Mouse (Mus musculus): ENCODE data around the gene BC035044.
"Not testable (repeated sequence)": the region's sequence is repeated elsewhere in the genome, so short reads cannot be mapped to it uniquely, and the experiment has no call there.

The BC035044 gene

DNA sequence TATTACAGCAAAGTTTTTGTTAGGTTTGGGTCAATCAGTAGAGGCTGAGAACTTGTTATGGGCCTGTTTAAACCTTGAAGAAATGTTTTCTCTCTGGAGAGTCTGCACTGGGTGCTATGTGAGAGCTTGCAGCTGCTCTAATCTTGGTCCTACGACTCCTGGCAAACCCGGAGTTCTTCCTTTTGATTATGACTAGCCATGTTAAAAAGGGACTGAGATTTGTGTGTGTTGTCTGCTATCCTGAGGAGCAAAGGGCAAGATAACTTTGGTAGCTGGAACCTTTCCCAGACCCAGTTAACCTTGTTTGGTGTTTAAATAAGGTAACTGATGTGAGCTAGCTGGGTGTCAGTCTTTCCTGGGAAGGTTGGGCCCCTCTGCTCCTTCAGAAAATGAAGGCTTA is 40.3 kb downstream of the BC035044 start:
- no peak for DNase-seq (ENCODE audit: low spot score in 2 of 2)

DNA sequence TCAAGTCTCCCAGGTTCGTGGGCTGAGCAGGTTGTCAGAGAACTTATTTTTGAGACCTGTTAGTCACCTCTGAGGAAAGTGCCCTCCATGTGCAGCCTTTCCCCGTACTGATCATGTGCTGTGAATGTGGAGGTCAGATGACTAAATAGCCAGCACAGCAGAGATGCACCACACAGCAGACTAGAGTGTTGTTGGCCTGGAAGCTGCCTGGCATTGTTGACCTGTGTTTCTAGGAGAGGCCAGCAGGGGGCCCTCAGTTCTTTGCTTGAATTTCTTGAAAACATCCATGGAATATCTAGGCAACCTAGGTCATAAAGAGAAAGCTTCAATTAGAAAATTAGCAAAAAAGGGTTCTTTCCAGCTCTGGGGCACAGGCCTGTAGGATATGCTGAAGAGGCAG is 41.0 kb downstream of the BC035044 start:
- DNase-seq (ENCODE audit: low spot score in 2 of 2) = peak in 1 of 2 experiments; percentile 58

DNA sequence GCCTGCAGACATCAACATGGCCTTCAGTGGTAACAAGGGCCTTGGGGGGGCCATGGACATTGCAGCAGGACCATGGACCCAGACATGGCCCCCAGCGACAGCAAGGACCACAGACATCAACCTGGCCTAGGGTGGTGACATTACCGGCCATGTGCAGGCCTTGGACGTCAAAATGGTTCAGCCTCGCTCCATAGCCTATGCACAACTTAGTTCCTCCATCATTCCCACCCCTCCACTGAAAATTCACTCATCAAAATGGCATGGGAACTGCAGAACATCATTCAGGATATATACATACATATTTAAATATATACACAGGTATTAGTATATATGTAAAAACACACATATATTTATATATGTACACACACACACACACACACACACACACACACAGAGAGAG is 43.5 kb downstream of the BC035044 start:
- no peak for DNase-seq (ENCODE audit: low spot score in 2 of 2)

DNA sequence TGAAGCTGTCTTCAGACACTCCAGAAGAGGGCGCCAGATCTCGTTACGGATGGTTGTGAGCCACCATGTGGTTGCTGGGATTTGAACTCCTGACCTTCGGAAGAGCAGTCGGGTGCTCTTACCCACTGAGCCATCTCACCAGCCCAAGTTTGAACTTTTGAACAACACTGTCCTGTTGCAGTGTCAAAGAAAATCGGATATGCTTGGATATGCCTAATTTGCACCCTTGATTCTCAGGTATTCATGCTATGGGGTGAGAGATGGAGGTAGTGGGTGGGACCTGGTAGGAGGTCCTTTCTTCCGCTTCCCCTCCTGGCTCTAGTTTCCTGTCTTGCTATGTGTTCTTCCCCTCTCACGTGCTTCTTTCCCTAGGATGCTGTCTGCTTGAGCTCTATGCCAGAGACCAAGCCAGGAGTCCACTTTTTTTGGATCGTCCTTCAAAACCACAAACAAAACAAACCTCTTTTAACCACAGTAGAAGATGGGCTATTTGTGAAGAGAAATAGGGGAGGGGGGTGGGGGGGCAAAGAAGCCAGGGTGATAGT is 44.9 kb downstream of the BC035044 start:
- no peak for DNase-seq (ENCODE audit: low spot score in 2 of 2)

DNA sequence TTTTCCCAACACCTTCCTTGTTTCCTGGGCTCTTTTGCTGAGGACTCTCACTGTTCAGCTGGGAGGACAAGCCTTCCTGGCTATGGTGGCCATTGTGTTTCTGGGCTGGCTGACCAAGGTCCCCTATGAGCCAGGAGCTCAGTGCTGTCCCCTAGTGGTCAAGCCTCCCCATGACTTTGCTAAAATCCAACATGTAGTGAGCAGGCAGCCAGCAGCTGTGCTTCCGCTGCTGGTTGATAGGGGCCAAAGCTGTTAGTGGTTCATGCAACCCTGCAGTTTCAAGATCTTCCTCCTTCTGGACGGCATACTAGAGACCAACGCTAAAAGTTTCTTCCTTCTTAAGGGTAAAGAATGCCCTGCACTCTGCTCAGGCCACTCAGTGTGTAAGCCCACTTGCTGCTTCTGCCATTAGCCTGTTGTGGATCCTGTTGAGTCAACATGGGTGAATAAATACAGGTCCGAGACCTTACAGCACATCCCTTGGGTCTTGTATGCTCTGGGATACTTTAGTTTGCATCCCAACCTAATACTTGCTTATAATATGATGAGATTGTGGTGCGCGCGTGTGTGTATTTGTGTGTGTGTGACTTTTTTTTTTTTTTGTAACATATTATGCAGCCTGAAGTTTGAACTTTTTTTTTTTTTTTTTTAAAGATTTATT is 45.5 kb downstream of the BC035044 start:
- peak; percentile 81 to 90 for DNase-seq (ENCODE audit: low spot score in 2 of 2)

DNA sequence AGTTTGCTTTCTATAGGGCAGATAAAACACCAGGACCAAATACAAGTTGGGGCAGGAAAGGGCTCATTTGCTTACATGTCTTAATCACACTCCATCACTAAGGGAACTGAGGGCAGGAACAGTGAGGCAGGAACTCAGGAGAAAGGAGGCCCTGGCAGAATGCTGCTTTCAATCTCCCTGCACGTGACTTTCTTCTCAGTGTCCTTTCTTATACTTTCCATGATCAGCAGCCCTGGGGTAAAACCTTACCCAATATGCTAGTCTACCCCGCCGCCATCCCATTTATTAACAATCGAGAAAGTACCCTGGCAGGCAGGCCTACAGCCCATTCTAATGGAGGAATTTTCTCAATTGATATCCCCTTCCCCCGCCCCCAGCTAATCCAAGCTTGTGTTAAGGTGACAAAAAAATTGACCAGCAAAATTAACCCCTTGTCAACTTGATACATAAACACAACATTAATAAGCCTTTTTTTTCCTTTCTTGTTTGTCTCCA is 46.3 kb downstream of the BC035044 start:
- DNase-seq (ENCODE audit: low spot score in 2 of 2) = no peak

DNA sequence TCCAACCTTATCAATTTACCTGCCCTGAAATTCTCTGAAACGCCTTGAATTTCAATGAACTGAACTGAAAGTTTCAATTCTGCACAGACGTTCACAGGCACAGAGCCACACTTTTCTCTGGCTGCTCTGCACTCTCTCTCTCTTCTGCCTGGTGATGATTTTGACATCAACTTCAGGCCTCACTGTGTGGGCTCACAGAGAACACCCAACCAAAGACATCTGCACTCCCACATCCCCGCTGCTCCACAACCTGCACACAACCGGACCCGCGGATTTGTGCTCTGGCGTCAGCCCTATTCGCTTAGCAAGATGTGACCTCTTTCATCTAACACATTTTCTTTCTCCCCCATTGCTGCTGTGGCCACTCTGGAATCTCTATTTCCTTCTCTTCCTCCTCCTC is 46.8 kb downstream of the BC035044 start:
- no peak for DNase-seq (ENCODE audit: low spot score in 2 of 2)

DNA sequence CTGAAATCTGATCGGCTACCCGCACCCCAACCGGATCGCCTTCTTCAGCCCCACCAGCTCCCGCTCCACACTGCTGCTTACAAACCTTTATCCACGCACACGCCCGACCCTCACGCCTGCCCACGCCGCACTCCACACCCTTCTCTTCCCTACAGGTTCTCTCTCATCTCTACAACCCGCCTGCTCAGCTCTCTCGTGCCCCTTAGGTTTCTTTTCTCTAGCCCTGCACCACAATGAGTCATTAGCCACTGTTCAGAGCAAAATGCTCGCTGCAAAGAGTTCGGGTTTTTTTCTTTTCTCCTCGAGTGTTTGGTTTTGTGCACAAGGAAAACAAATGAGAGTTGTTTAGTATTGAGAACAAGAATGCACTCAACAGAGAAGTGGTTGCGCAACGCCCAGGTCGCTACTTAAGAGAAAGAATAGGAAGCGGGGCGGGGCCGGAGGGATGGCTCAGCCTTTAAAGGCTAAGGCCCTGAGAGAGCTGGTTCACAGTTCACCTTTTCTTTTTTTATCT is 47.4 kb downstream of the BC035044 start:
- DNase-seq (ENCODE audit: low spot score in 2 of 2) = peak; percentile 47 to 80

DNA sequence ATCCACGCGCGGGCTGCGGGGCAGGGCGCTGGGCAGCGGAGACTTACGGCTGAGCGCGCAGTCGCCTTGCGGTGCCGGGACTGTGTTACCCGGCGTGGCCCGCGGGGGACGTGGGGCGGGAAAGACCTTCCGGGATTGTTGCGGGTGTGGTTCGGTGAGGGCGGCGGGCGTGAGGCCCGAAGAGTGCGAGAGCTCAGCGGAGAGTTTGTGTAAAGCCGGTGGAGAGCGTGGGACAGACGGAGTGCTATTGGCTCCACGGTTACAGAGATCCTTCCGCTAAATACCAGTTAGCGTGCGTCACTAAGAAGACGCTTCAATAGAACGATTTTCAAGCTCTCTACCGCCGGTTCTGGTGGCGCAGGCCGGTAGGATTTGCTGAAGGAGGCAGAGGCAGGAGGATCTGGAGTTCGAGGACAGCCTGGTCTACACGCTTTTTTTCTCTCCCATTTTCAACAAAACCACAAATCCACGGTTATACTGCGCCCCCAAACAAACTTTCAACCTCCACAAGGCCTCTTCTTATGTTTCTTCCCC is 47.9 kb downstream of the BC035044 start:
- peak; percentile 82 to 84 for DNase-seq (ENCODE audit: low spot score in 2 of 2)

DNA sequence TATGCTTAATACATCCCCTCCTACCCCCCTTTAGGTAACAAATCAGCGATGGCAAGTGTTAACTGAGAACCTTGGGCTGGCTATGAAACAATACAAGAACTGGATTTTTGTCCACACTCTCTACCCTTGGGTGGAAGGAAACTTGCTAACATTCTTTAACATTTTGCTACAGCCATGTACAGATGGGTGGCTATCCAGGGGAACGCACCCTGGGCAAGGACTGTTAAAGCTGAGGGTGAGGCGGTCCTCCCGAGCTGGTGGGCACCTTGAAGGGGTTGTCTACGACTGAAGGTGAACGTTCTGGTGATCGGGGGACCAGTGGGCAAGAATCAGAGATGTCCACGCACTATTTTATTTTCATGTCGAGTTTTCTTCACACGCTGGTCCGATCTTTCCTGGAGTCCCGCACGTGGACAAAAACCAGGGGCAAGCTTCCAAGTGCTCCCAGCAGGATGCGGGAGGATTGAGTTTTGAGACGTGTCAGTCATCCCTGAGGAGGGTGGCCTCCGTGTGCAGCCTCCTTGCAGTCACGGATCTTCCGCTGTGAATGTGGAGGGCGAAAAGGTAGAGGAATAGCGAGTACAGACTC is 48.5 kb downstream of the BC035044 start:
- peak in 1 of 2 experiments; percentile 47 for DNase-seq (ENCODE audit: low spot score in 2 of 2)

DNA sequence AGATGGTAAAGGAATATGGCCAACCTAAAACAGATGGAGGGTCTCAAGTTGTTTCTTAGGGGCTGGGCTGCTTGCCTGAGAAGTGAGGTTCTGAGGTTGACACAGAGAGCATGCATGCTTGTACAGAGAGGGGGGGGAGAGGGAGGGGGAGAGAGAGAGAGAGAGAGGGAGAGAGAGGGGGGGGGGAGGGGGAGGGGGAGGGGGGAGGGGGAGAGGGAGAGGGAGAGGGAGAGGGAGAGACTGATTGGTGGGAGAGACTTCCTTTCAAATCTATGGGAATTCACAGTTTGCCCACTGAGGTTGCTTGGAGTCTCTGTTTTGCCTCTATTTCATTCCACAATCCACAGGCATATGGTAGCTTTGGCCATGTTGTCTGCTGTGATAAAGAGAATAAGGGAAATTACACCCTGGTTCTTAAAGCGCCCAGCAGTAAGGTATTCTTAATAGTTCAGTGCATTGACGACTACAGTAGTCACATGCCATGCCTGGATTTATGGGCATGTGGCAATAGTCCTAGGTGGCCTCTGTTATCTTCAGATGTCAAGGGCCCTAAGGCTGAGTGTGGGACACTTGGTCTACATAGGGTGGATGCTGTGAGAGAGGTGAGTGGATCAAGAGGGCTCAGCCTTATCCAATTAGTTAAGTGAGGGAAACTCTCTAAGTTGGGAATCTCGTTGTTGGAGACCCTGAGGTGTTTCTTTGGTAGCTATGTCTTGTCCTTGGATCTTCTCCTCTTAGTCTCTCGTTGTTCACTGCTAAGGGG is 49.4 kb downstream of the BC035044 start:
- DNase-seq (ENCODE audit: low spot score in 2 of 2) = no peak

DNA sequence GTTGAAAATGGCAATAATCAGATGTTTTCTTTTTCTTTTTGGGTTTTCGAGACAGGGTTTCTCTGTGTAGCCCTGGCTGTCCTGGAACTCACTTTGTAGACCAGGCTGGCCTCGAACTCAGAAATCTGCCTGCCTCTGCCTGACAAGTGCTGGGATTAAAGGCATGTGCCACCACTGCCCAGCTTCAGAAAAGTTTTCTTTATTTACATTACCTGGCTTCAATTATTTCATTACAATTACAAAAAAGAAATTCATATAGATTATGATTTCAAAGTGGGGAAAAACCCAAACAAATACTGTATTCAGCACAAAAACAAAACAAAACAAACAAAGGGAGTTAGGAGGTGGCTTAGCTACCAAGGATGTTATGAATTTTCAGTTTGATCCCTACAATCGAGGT is 50.3 kb downstream of the BC035044 start:
- DNase-seq (ENCODE audit: low spot score in 2 of 2) = not testable (repeated sequence)

DNA sequence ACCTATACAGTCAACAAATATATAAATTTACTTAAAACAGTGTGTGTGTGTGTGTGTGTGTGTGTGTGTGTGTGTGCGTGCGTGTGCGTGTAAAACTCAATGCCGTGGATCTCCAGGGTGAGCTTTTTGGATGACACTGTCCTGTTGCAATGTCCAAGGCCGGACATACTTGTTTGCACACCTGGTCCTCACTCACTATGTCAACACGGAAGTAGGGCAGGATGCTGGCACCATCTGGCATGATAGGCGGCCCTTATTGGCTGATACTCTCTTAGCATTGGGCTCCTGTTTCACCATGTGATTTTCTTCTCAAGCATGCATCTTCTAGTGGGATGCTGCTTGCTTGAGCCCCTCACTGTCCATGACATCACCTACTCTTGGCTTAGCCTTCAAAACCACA is 51.0 kb downstream of the BC035044 start:
- no peak for DNase-seq (ENCODE audit: low spot score in 2 of 2)

DNA sequence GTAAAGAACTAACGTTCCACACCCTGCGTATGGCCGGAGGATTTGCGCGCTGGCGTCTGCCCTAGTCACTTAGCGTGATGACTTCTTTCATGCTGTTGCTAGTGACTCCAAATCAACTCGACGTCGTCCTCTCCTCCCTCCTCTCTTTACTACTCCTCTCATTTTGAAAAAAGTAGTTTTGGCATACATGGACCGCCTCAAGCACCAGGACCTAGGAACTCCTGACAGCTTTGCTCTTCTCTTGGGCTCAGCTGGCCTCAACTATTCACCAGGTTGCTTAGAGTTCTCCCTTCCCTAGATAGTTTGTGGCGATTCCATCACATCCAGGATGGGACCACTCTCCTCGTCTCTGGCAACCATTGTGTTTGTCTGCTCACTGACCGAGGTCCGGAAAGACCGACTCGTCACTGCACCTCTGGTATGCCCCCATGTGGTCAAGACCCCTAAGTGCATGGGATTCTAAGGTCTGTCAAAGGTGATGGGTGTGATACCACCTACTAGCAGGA is 51.6 kb downstream of the BC035044 start:
- peak; percentile 82 to 91 for DNase-seq (ENCODE audit: low spot score in 2 of 2)

DNA sequence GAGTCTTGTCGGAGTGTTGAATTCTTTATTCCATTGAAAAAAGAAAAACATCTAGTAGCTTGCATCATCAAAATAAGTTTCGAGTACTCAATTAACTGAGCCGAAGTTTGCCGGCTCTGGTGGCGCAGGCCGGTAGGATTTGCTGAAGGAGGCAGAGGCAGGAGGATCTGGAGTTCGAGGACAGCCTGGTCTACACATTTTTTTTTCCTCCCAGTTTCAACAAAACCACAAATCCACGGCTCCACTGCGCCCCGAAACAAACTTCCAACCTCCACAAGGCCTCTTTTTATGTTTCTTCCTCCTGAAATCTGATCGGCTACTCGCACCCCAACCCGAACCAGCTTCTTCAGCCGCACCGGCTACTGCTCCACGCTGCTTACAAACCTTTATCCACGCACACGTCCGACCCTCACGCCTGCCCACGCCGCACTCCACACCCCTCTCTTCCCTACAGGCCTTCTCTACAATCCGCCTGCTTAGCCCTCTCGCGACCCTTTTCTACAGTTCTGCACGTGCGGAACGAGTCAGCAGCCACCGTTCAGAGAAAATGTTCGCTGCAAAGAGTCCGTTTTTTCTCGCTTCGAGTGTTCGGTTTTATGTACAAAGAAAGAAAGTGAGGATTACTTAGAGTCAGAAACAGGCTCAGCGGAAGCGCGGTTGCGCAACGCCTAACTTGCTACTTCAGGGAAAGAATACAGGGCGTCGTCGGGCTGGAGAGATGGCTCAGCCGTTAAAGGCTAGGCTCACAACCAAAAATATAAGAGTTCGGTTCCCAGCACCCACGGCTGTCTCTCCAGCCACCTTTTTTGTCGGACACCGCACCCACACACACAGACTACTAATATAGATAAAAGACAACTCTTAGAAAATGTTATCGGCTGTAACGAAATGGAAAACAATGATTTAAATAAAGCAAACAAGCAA is 52.3 kb downstream of the BC035044 start:
- DNase-seq (ENCODE audit: low spot score in 2 of 2) = peak; percentile 79 to 86

DNA sequence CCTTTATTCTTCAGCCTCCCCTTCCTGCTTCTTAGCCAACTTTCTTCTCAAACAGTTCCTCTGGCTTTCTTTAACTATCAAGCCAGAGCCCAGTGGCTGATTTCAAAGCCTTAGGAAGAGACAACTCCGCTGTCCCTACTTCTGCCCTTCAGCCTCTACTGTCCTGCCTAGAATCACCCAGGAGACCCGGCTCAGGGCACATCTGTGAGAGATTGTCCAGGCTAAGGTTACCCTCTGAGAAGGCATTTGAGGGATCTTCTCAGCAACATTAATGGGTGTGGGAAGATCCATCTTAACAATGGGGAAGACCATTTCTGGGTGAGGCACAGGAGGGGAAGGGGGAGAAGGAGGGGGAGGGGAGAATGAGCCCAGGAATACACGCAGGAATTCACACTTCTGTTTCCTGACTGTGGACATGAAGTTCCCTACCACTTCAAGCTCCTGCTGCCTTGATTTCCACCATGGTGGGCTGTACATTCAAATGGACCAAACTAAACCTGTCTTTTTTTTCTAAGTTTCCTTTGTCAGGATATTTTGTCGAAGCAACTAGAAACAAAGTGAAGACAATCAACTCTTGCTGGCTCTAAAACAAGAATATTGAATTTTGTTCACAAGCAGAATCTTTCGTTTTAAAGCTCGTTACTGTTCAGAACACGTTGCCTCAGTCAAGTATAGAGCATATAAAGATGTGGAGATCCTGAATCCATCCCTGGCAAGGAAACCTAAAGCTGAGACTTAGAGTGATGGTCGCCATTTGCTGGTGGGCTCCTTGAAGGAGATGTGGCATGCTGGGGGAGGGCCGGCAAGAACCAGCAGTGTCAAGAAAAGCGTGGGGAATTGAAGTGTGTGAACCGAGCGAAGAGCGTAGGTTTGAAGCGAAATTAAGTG is 53.2 kb downstream of the BC035044 start:
- DNase-seq (ENCODE audit: low spot score in 2 of 2) = no peak

DNA sequence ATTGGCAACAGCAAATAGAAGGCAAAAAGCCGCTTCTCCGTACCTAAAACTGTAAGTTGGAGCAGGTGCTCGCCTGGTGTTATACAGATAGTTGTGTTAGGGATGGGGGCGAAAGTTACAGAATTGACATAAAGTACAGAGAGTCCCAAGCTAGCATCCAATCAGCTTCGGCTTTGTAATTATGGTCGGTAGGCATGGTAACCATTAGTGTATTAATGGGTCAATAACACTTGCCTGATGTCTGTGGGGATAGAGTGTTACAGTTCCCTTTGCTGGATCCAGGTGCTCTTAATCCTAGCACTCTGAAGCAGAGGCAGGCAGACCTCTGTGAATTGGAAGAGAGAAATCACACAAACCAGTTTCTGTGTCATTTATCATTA is 54.0 kb downstream of the BC035044 start:
- DNase-seq (ENCODE audit: low spot score in 2 of 2) = no peak

DNA sequence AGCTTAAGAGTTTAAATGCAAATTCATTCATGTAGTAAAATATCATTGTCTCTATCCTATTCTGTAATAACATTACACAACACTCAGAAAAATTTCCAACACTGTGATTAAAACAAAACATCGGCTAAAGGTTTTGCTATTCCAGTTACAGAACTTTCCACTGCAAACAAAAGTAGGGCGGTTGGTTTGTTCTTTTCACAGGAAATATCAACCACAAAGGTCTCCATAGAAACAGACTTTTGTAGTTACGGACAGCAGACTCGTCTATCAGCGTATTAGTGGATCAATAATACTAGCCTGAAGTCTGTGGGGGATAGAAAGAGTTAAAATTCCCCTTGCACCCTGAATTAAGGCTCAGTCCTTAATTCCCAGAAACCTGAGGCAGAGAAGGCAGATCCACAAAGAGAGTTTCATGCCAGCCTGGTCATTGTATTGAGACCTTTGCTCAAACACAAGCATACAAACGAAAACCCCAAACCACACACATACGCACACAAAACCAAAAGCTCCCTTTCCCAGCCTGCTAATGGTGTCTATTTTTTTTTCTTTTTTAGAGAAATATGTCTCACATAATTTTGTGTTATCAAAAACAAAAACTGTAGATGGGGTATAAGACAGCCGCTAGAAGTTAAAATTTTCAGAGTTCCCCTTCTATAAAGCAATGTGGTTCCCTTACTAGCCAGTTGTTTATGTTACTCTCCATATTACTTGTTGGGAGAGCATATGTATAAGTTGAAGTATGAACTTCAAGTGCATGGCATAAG is 54.6 kb downstream of the BC035044 start:
- no peak for DNase-seq (ENCODE audit: low spot score in 2 of 2)

DNA sequence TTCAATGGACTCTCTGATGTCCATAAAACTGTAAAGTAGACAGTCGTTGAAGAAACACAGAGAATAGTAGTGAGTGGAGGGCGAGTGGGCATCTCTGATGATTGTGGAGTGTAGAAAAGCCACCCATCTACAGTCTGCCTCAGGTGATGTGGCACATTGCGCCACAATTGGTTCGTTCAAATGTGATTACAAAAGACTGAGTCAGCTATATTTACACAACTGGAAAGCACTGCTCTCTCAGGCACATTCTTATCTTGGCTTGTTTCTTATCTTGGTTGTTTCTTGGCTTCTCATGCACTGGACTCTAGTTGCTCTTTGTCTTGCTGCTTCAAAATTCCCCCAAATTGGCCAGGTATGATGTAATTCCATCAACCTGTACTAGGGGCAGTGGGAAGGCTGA is 55.4 kb downstream of the BC035044 start:
- no peak for DNase-seq (ENCODE audit: low spot score in 2 of 2)

Data from spleen, postnatal 10 days (tissue).